Mouse (Mus musculus) neural tube, embryonic 11.5 days (tissue): ENCODE measurements around the gene Ddx47. TPM values are rescaled to one million over a fixed set of nuclear protein-coding genes. Genes with fewer than 3 reads are reported as not detected.

Experiments used
- ATAC-seq: fragments of 200-750 bp; cut with Nextera tagmentation; 2 replicates; pipeline ENCODE4 v1.8.0; 2017; ENCODE audit warnings: moderate number of reproducible peaks, mild to moderate bottlenecking, moderate TSS enrichment, moderate library complexity; ENCODE audit not compliant: insufficient read depth, low FRiP score, low TSS enrichment
- DNase-seq: peaks from one replicate; pipeline ENCODE4 v3.0.0-alpha.2; 2015; ENCODE audit warnings: low spot score
- H3K27ac ChIP-seq: fragments of 300-500 bp; sonication (generic); 2 replicates; pipeline ENCODE4 v1.5.1; 2014; ENCODE audit warnings: low read depth, mild to moderate bottlenecking, low read length
- H3K27me3 ChIP-seq: fragments of 300-500 bp; sonication (generic); 2 replicates; pipeline ENCODE4 v1.6.1; 2014; ENCODE audit warnings: mild to moderate bottlenecking, low read length, mixed read lengths; ENCODE audit not compliant: control insufficient read depth, insufficient read depth
- H3K36me3 ChIP-seq: fragments of 300-500 bp; sonication (generic); 2 replicates; pipeline ENCODE4 v1.6.1; 2014; ENCODE audit warnings: mild to moderate bottlenecking, low read length, moderate library complexity, mixed read lengths; ENCODE audit not compliant: control insufficient read depth, insufficient read depth
- H3K4me1 ChIP-seq: fragments of 300-500 bp; sonication (generic); 2 replicates; pipeline ENCODE4 v1.6.1; 2014; ENCODE audit warnings: low read length, mixed read lengths; ENCODE audit not compliant: control insufficient read depth, insufficient read depth
- H3K4me2 ChIP-seq: fragments of 300-500 bp; sonication (generic); 2 replicates; pipeline ENCODE4 v1.6.1; 2014; ENCODE audit warnings: low read depth, mild to moderate bottlenecking, moderate library complexity
- H3K4me3 ChIP-seq: fragments of 300-500 bp; sonication (generic); 2 replicates; pipeline ENCODE4 v1.5.1; 2014; ENCODE audit warnings: low read depth, low read length
- H3K9ac ChIP-seq: fragments of 300-500 bp; sonication (generic); 2 replicates; pipeline ENCODE4 v1.6.1; 2014; ENCODE audit warnings: mild to moderate bottlenecking, low read length
- H3K9me3 ChIP-seq: fragments of 300-500 bp; sonication (generic); 2 replicates; pipeline ENCODE4 v1.6.1; 2016; ENCODE audit warnings: low read length; ENCODE audit not compliant: control insufficient read depth
- WGBS: fragments of 180-500 bp; shearing (Covaris S2); extraction: QIAGEN DNeasy Blood & Tissue Kit; methylation state at CpG from one replicate; pipeline ENCODE4 v1.1.7; 2014; 5-methylcytosine and 5-hydroxymethylcytosine counted together
- polyA plus RNA-seq: library from polyadenylated mRNA; unstranded; fragments of >200 nt; fragmentation: Nextera tagmentation; extraction: Ambion mirVana; gene quantifications from 2 replicates; pipeline ENCODE4 v1.2.1, GENCODE M21; 2014

Gene Ddx47
- polyA plus RNA-seq, 1 experiment from 2014 or later, result 109 TPM

DNA sequence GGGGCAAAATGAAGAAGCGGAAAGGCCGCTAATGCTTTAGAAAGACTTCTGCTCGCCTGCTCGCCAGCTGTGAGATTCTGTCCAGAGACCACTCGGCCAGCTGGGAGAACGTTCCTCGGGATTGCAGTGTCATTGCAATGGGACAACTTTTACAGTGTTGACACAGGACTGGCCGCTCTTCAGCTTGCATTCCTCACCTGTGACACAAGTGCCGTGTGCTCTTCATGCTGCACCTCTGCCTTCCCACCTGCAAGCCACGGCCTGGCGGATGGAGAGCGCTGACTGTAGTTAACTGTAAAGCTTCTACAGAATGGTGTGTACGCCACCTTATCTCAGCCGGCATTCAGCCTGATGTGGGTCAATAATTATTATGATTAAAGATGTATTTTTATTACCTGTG lies 12.0 kb downstream of the Ddx47 start:
- ATAC-seq (no peak), DNase-seq (no peak)
- Histone ChIP-seq H3K9me3 (no peaks in the 10 kb centered on the region), H3K4me3 (no peak overlapping the region), H3K36me3 (peaks cover 16% of the 10 kb centered on the region), H3K27me3 (no peaks in the 10 kb centered on the region), H3K9ac (no peak overlapping the region), H3K4me2 (no peak overlapping the region), H3K4me1 (no peaks in the 10 kb centered on the region), H3K27ac (no peak overlapping the region)
- WGBS, result 94% methylated on average over 14 of the region's 14 CpGs

DNA sequence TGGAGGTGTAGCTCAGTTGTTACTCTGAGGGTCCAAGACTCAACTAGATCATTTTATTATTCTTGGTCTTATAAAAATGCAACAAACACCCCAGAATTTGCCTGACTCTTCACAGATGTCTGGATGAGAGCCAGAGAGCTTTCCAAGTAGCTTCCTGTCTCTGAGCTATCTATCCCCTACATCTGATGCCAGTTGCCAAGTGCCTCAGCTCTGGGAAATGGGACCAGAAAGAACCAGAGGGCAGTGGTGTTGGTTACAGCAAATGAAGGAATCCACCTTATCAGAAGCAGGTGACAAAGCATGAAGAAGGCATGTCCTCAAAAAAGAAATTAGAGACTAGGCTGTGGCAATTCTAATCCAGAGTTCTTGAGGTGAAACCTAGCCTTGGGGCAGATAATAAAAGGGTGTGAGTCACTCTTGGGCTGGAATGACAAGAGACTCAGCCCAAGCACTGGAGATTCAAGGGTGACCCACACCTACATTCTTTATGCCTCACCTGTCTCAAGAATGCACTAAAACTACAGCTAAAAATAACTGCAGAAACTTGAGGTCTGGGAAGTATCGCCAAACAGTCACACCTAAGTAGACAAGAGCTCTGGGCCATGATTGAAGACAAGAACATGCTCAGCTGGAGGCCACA lies 13.5 kb downstream of the Ddx47 start:
- H3K27me3 ChIP-seq, result no peaks in the 10 kb centered on the region
- DNase-seq, result no peak
- H3K4me3 ChIP-seq, result no peak overlapping the region
- H3K36me3 ChIP-seq, result peaks cover 10% of the 10 kb centered on the region
- no peak for ATAC-seq
- 94% methylated on average over 1 of the region's 1 CpGs for WGBS
- no peaks in the 10 kb centered on the region for H3K9me3 ChIP-seq
- no peak overlapping the region for H3K9ac ChIP-seq
- H3K4me1 ChIP-seq, result no peaks in the 10 kb centered on the region
- no peak overlapping the region for H3K27ac ChIP-seq
- H3K4me2 ChIP-seq, result no peak overlapping the region

DNA sequence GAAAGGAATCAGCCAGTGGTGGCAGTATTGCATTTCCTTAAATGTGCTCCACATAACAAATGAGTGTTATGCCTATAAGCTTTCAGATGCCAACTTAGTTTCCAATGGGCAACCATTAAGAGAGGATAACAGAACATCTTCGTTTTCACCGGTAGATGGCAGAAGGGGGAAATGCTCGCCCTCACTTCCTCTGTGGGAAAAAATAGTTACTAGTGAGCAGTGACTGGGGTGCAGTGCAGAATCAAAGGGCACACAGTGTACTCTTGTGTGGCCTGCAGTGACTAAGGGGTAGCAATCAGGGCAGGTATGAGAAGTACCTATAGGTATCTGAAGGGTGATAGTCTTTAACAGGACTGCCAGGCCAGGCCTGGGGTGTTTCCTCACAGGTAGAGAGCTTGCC lies 14.8 kb downstream of the Ddx47 start:
- no peaks in the 10 kb centered on the region for H3K4me1 ChIP-seq
- DNase-seq (no peak), ATAC-seq (no peak)
- H3K4me3 ChIP-seq, result no peak overlapping the region
- H3K36me3 ChIP-seq, result peaks cover 9% of the 10 kb centered on the region
- 5% methylated on average over 3 of the region's 3 CpGs for WGBS
- H3K9ac ChIP-seq, result no peak overlapping the region
- H3K4me2 ChIP-seq, result no peak overlapping the region
- H3K27me3 ChIP-seq, result no peaks in the 10 kb centered on the region
- H3K9me3 ChIP-seq, result no peaks in the 10 kb centered on the region
- H3K27ac ChIP-seq, result no peak overlapping the region

- ATAC-seq (no peak), DNase-seq (no peak)
- Histone ChIP-seq H3K36me3 (peaks cover 5% of the 10 kb centered on the region), H3K27me3 (no peaks in the 10 kb centered on the region), H3K4me2 (no peak overlapping the region), H3K9me3 (no peaks in the 10 kb centered on the region), H3K9ac (no peak overlapping the region), H3K27ac (no peak overlapping the region), H3K4me3 (no peak overlapping the region), H3K4me1 (no peaks in the 10 kb centered on the region)
- WGBS, result 87% methylated on average over 2 of the region's 2 CpGs
These were observed 15.3 kb downstream of the Ddx47 start for GRCm38 (mm10) chr6:135026755-135027154.

GRCm38 (mm10) chr6:135029246-135029645 lies 17.8 kb downstream of the Ddx47 start:
- H3K4me3 ChIP-seq, result no peak overlapping the region
- no peak for ATAC-seq
- DNase-seq, result no peak
- H3K9me3 ChIP-seq, result no peaks in the 10 kb centered on the region
- H3K4me2 ChIP-seq, result no peak overlapping the region
- H3K4me1 ChIP-seq, result no peaks in the 10 kb centered on the region
- H3K27me3 ChIP-seq, result no peaks in the 10 kb centered on the region
- 55% methylated on average over 4 of the region's 4 CpGs for WGBS
- H3K36me3 ChIP-seq, result no peaks in the 10 kb centered on the region; the same call in 1 of the 2 replicates
- no peak overlapping the region for H3K9ac ChIP-seq
- no peak overlapping the region for H3K27ac ChIP-seq

DNA sequence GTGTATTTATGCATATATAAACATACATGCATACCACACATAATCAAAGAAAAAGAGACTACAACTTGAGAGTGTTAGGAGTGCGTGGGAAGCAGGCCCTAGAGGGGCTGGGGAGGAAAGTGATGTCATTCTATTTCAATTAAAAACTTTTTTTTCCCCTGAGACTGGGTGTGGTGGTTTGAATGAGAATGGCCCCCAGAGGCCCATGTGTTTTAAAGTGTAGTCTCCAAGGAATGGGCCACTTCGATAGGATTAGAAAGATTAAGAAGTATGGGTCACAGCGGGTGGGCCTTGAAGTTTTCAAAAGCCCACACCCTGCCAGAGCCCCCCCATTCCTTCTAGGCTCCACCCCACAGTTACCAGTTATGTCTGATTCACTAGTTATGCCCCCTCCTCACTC lies 27.3 kb downstream of the Ddx47 start:
- H3K4me1 ChIP-seq, result no peaks in the 10 kb centered on the region
- H3K4me2 ChIP-seq, result no peak overlapping the region
- DNase-seq (no peak), ATAC-seq (no peak)
- no peak overlapping the region for H3K9ac ChIP-seq
- no peaks in the 10 kb centered on the region for H3K9me3 ChIP-seq
- no peak overlapping the region for H3K27ac ChIP-seq
- no peak overlapping the region for H3K4me3 ChIP-seq
- WGBS, result 66% methylated on average over 3 of the region's 3 CpGs
- H3K36me3 ChIP-seq, result no peaks in the 10 kb centered on the region
- H3K27me3 ChIP-seq, result 0 out of 2 replicates have a peak, but pooled peaks cover 2% of the 10 kb centered on the region

- no peak overlapping the region for H3K9ac ChIP-seq
- 5% methylated on average over 21 of the region's 21 CpGs for WGBS
- 0 out of 2 replicates have a peak, but pooled peaks cover 2% of the 10 kb centered on the region for H3K27me3 ChIP-seq
- H3K4me2 ChIP-seq, result no peak overlapping the region
- no peak overlapping the region for H3K27ac ChIP-seq
- DNase-seq (no peak), ATAC-seq (no peak)
- no peak overlapping the region for H3K4me3 ChIP-seq
- no peaks in the 10 kb centered on the region for H3K9me3 ChIP-seq
- no peaks in the 10 kb centered on the region for H3K36me3 ChIP-seq
- H3K4me1 ChIP-seq, result no peaks in the 10 kb centered on the region
These were observed 29.0 kb downstream of the Ddx47 start for GRCm38 (mm10) chr6:135040275-135040871.

GRCm38 (mm10) chr6:135041930-135042329 lies 30.5 kb downstream of the Ddx47 start:
- Histone ChIP-seq H3K9ac (no peak overlapping the region), H3K4me3 (no peak overlapping the region), H3K36me3 (no peaks in the 10 kb centered on the region), H3K4me2 (no peak overlapping the region), H3K27ac (no peak overlapping the region), H3K27me3 (0 out of 2 replicates have a peak, but pooled peaks cover 2% of the 10 kb centered on the region), H3K4me1 (no peaks in the 10 kb centered on the region), H3K9me3 (no peaks in the 10 kb centered on the region)
- no peak for ATAC-seq
- 42% methylated on average over 3 of the region's 3 CpGs for WGBS
- DNase-seq, result no peak

DNA sequence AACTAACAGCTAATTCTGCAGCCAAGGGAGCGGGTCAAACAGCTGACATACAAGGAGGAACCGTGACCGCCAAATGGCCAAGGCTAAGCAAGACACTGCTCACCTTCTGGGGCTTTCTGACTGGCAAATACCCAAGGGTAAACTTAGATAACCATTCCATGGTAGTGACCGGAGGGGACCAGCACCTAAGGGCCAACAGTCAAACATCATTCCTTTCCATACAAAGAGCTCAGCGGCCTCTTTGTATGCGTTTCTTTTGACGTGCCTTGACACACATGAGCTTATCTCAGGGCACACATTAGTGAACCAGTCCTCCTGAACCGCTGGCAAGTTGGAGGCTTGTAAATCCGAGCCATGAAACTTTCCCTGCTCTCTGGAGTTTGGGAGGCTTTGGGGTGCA lies 35.9 kb downstream of the Ddx47 start:
- H3K36me3 ChIP-seq, result no peaks in the 10 kb centered on the region
- no peaks in the 10 kb centered on the region for H3K4me1 ChIP-seq
- H3K27ac ChIP-seq, result no peak overlapping the region
- H3K9me3 ChIP-seq, result no peaks in the 10 kb centered on the region
- DNase-seq (no peak), ATAC-seq (no peak)
- no peak overlapping the region for H3K4me2 ChIP-seq
- no peak overlapping the region for H3K9ac ChIP-seq
- H3K4me3 ChIP-seq, result no peak overlapping the region
- WGBS, result 77% methylated on average over 9 of the region's 9 CpGs
- H3K27me3 ChIP-seq, result no peaks in the 10 kb centered on the region
